Mouse (Mus musculus) liver, adult 2 months (tissue): ENCODE data around the gene Rgma. TPM values are rescaled to one million over a fixed set of nuclear protein-coding genes. Genes with fewer than 3 reads are reported as not detected.

Experiments
- DNase-seq: peaks from one replicate; pipeline ENCODE4 v3.0.0-alpha.2; 2011; ENCODE audit warnings: low read depth, low spot score; ENCODE audit errors: extremely low read depth
- H3K27ac ChIP-seq: fragments of 200-500 bp; replicated peaks from 2 replicates; pipeline ENCODE4 v1.5.1; 2012; ENCODE audit warnings: low read depth, mild to moderate bottlenecking, control low read depth, inconsistent platforms, low read length; ENCODE audit not compliant: insufficient read depth
- H3K27me3 ChIP-seq: fragments of 200-500 bp; 2 replicates; pipeline ENCODE4 v1.6.1; 2012; ENCODE audit warnings: mild to moderate bottlenecking, moderate library complexity, low read length, inconsistent platforms; ENCODE audit not compliant: control insufficient read depth, insufficient read depth
- H3K36me3 ChIP-seq: fragments of 200-500 bp; 2 replicates; pipeline ENCODE4 v1.6.1; 2012; ENCODE audit warnings: low read length, inconsistent platforms; ENCODE audit not compliant: control insufficient read depth, insufficient read depth
- H3K4me1 ChIP-seq: fragments of 200-500 bp; 2 replicates; pipeline ENCODE4 v1.6.1; 2011; ENCODE audit warnings: low read length; ENCODE audit not compliant: control insufficient read depth, insufficient read depth
- H3K4me3 ChIP-seq: fragments of 200-500 bp; 2 replicates; pipeline ENCODE4 v1.5.1; 2011; ENCODE audit warnings: low read depth, mild to moderate bottlenecking, control low read depth, low read length, moderate library complexity; ENCODE audit not compliant: insufficient read depth
- H3K79me2 ChIP-seq: fragments of 200-500 bp; 2 replicates; pipeline ENCODE4 v1.6.1; 2012; ENCODE audit warnings: inconsistent platforms, mild to moderate bottlenecking, low read length, moderate library complexity; ENCODE audit not compliant: control insufficient read depth, insufficient read depth
- H3K9ac ChIP-seq: fragments of 200-500 bp; 2 replicates; pipeline ENCODE4 v1.6.1; 2012; ENCODE audit warnings: low read depth, mild to moderate bottlenecking, control low read depth, inconsistent platforms, low read length
- CTCF ChIP-seq: fragments of 200-500 bp; IDR thresholded peaks from 2 replicates; pipeline ENCODE4 v1.5.1; 2011; ENCODE audit warnings: low read depth, low read length, control low read depth
- POLR2A ChIP-seq: fragments of 200-500 bp; IDR thresholded peaks from 2 replicates; pipeline ENCODE4 v1.6.1; 2011; ENCODE audit warnings: low read length, control low read depth; ENCODE audit not compliant: insufficient read depth; ENCODE audit errors: extremely low read depth
- WGBS: fragments of 180-500 bp; shearing (Covaris S2); methylation state at CpG from one replicate; pipeline ENCODE4 v1.1.7; 2018; 5-methylcytosine and 5-hydroxymethylcytosine counted together
- polyA plus RNA-seq: library from polyadenylated mRNA; depleted of rRNA; stranded (reverse); fragments of >200 nt; gene quantifications from 2 replicates; pipeline ENCODE4 v1.2.3, GENCODE M21; 2012; rRNA removed
- total RNA-seq: library from RNA; depleted of rRNA; stranded (reverse); fragments of >200 nt; gene quantifications from 2 replicates; pipeline ENCODE4 v1.2.3, GENCODE M21; 2014; rRNA removed

Gene Rgma
- total RNA-seq (0.13 and 0.18 TPM in 2 replicates), polyA plus RNA-seq (0.28 and 0.37 TPM in 2 replicates)

GRCm38 (mm10) chr7:73375257-73376100 lies at the start of gene Rgma:
Gene Rgma, plus strand, starts transcription at chr7:73375509.
- H3K27me3 ChIP-seq = peaks cover 10% of the 10 kb centered on the region
- H3K79me2 ChIP-seq = no peaks in the 10 kb centered on the region
- H3K9ac ChIP-seq = no peak within 1 kb of the TSS
- H3K27ac ChIP-seq = no peak within 1 kb of the TSS
- H3K4me3 ChIP-seq = peak within 1 kb of the TSS; percentile 41; the same call in 1 of the 2 replicates
- 1% methylated on average over 73 of the region's 85 CpGs for WGBS
- DNase-seq = no peak
- H3K36me3 ChIP-seq = no peaks in the 10 kb centered on the region
- TF ChIP-seq CTCF (no peak), POLR2A (no peak)
- peaks cover 2% of the 10 kb centered on the region for H3K4me1 ChIP-seq

- Histone ChIP-seq H3K4me3 (no peak overlapping the region), H3K4me1 (no peaks in the 10 kb centered on the region), H3K27ac (no peak overlapping the region), H3K27me3 (peaks cover 3% of the 10 kb centered on the region; the same call in 1 of the 2 replicates), H3K9ac (no peak overlapping the region), H3K79me2 (no peaks in the 10 kb centered on the region), H3K36me3 (no peaks in the 10 kb centered on the region)
- no peak for TF ChIP-seq POLR2A
- no peak for TF ChIP-seq CTCF
- no peak for DNase-seq
- WGBS = 90% methylated on average over 14 of the region's 14 CpGs
Observed at GRCm38 (mm10) chr7:73326236-73326635, 49.1 kb upstream of the Rgma start.

GRCm38 (mm10) chr7:73326680-73327079 lies 48.6 kb upstream of the Rgma start:
- TF ChIP-seq CTCF (no peak), POLR2A (no peak)
- no peak overlapping the region for H3K9ac ChIP-seq
- H3K36me3 ChIP-seq = no peaks in the 10 kb centered on the region
- DNase-seq = no peak
- no peak overlapping the region for H3K27ac ChIP-seq
- H3K27me3 ChIP-seq = peaks cover 3% of the 10 kb centered on the region; the same call in 1 of the 2 replicates
- no peaks in the 10 kb centered on the region for H3K79me2 ChIP-seq
- no peaks in the 10 kb centered on the region for H3K4me1 ChIP-seq
- H3K4me3 ChIP-seq = no peak overlapping the region
- WGBS = 88% methylated on average over 11 of the region's 11 CpGs

- no peak overlapping the region for H3K27ac ChIP-seq
- no peaks in the 10 kb centered on the region for H3K4me1 ChIP-seq
- no peaks in the 10 kb centered on the region for H3K79me2 ChIP-seq
- no peak overlapping the region for H3K4me3 ChIP-seq
- H3K27me3 ChIP-seq = peaks cover 3% of the 10 kb centered on the region; the same call in 1 of the 2 replicates
- 69% methylated on average over 8 of the region's 8 CpGs for WGBS
- no peak for DNase-seq
- H3K36me3 ChIP-seq = no peaks in the 10 kb centered on the region
- TF ChIP-seq POLR2A (no peak), CTCF (no peak)
- H3K9ac ChIP-seq = no peak overlapping the region
Observed at GRCm38 (mm10) chr7:73327193-73327592, 48.1 kb upstream of the Rgma start.

GRCm38 (mm10) chr7:73327652-73328051 lies 47.7 kb upstream of the Rgma start:
- H3K79me2 ChIP-seq = no peaks in the 10 kb centered on the region
- H3K4me3 ChIP-seq = no peak overlapping the region
- no peak overlapping the region for H3K27ac ChIP-seq
- H3K4me1 ChIP-seq = no peaks in the 10 kb centered on the region
- peaks cover 3% of the 10 kb centered on the region; the same call in 1 of the 2 replicates for H3K27me3 ChIP-seq
- no peak overlapping the region for H3K9ac ChIP-seq
- DNase-seq = no peak
- WGBS = 82% methylated on average over 5 of the region's 5 CpGs
- no peak for TF ChIP-seq CTCF
- no peak for TF ChIP-seq POLR2A
- no peaks in the 10 kb centered on the region for H3K36me3 ChIP-seq

- Histone ChIP-seq H3K9ac (no peak overlapping the region), H3K79me2 (no peaks in the 10 kb centered on the region), H3K27ac (no peak overlapping the region), H3K36me3 (no peaks in the 10 kb centered on the region), H3K27me3 (peaks cover 3% of the 10 kb centered on the region; the same call in 1 of the 2 replicates), H3K4me3 (no peak overlapping the region), H3K4me1 (no peaks in the 10 kb centered on the region)
- 64% methylated on average over 5 of the region's 5 CpGs for WGBS
- no peak for DNase-seq
- no peak for TF ChIP-seq POLR2A
- TF ChIP-seq CTCF = no peak
Observed at GRCm38 (mm10) chr7:73328653-73329207, 46.6 kb upstream of the Rgma start.
